Mouse (Mus musculus) gastrocnemius, adult 18-20 months (tissue): ENCODE data around the gene Arid5b. TPM values are rescaled to one million over a fixed set of nuclear protein-coding genes. Genes with fewer than 3 reads are reported as not detected.

Source experiments
- DNase-seq: peaks from one replicate; pipeline ENCODE4 v3.0.0; 2021; ENCODE audit warnings: low spot score
- total RNA-seq, 2 experiments: library from RNA; stranded (reverse); gene quantifications; 2 replicates each; pipeline ENCODE4 v1.2.3; 2021

Arid5b gene
- total RNA-seq, 2 experiments from 2014 or later = 16.6 to 33.9 TPM

DNA sequence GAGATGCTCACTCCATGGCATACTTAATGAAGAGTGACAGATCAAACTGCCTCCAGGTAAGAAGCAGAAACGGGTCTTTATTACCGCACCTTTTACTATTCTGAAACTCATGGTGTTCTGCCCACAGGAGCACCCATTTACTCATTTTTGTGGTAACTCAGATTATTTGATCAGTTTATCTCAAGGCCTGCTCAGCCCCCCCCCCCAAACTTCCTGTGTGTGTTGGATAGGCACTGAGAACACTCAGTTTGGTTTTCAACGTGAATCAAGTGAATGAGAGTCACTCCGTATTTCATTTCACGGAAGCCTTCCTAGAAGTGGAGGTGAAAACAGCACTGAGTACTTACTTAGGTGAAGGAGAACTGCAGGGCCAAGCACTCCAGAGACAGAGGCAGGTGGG is 224.4 kb downstream of the Arid5b start:
- no peak for DNase-seq

DNA sequence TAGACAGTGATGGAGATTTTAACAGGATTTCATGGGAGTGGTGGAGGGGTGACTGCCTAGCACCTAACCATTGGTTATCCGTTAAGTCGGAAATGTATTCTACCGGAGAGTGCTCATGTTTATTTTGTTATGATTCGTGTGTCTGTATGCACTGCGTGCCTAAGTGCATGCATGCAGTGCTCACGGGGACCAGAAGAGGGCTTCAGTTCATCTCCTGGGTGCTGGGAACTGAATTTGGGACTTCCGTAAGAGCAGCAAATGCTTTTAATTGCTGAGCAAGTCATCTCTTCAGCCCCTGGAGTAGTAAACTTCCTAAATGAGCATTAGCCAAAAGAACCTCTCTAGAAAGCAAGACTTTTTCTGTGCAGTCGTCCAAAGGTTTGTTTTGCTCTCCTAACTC is 226.2 kb downstream of the Arid5b start:
- no peak for DNase-seq

- DNase-seq = no peak
These were observed 227.1 kb downstream of the Arid5b start for GRCm38 (mm10) chr10:68051316-68051933.

DNA sequence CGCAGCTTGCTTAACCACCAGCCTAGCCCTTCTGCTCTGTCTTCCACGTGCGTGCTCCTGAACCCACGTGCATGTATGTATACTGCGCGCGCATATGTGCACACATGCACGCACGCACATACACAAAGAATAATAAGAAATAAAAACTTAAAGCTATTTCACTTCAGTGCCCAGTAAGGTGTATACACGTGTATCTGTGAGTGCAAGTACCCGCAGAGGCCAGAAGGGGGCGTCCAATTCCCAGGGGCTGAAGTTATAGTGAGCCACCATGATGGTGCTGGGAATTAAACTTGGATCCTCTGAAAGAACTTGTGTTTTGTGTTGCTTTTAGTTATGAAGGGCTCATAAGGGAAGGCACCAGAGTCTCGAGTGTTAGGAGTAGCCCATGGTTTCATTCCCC is 227.7 kb downstream of the Arid5b start:
- no peak for DNase-seq

DNA sequence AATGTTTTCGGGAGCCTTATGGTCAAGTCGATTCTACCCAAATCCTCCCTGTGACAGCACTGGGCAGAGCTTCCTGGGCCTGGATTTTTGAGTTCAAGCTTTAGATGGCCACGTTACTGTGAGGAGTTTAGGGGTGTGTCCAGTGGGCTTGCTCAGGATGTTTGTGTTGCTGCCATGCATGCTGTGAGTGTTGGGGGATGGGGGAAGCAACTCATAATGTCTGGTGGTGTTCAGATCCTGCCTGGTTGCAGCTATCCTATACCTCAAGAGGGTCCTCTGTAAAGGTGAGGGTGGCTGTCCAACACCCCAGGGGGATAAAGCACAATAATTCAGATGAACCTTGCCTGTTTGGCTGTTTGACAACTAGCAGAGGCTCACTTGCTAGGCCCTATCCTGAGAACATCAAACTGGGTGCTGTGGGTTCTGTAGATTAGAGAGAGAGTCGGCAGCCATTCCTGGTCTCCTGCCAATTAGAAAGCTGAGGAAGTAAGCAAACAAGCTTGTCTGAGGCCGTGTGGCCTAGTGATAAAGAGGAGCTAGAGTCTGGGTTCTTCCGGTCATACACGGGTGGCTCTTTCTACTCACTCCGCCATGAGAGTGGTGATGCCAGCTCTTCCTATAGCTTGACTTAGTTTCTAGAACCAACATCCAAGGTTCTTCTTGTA is 229.8 kb downstream of the Arid5b start:
- no peak for DNase-seq

DNA sequence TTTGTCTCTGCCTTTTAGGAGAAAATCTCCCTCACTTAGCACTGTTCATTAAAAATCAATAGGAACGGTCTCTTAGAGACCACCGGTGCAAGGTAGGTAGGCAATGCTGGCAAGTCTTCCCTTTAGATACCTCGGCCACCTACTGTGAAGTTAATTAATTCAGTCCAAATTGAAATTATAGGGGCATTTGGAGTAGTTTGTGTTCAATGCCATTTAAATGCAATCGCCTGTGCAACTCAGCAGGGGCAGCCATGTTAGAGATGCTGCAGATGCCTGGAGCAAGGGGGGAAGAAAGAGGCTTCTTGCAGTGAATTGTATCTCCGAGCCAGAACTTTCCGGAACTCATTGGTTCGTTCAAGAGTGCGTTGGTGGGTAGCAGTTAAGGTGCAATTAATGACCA is 233.7 kb downstream of the Arid5b start:
- DNase-seq = no peak

DNA sequence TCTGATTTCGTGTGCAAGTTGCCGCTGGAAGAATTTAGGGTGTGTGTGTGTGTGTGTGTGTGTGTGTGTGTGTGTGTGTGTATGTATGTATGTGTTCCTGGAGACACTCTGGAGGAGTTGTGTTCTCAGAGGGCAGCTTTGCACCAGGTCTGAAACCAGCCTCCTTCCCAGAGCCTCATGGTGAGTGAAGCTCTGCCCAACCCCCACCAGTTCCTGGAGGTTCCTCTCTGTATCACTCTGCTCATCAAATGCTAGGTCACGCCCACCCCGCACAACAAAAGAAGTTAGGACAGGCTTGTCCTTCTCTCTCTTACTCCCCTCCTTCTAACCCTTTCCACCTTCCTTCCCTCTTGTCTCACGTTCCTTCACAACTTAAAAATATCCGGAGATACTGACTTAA is 234.6 kb downstream of the Arid5b start:
- DNase-seq = no peak
